Mouse (Mus musculus) hindbrain, postnatal 0 days (tissue): ENCODE data around the gene Itpr1. TPM values are rescaled to one million over a fixed set of nuclear protein-coding genes. Genes with fewer than 3 reads are reported as not detected.

Source experiments
- ATAC-seq: fragments of 200-750 bp; cut with Nextera tagmentation; 2 replicates; pipeline ENCODE4 v1.8.0; 2017; ENCODE audit warnings: mild to moderate bottlenecking, moderate TSS enrichment, moderate library complexity
- DNase-seq: peaks from one replicate; pipeline ENCODE4 v3.0.0-alpha.2; 2015; ENCODE audit warnings: low spot score
- H3K27ac ChIP-seq: fragments of 300-500 bp; sonication (generic); 2 replicates; pipeline ENCODE4 v1.5.1; 2014; ENCODE audit warnings: mild to moderate bottlenecking
- H3K27me3 ChIP-seq: fragments of 300-500 bp; sonication (generic); 2 replicates; pipeline ENCODE4 v1.6.1; 2014; ENCODE audit warnings: low read length, mixed read lengths; ENCODE audit not compliant: insufficient read depth
- H3K36me3 ChIP-seq: fragments of 300-500 bp; sonication (generic); 2 replicates; pipeline ENCODE4 v1.6.1; 2014; ENCODE audit warnings: low read length, mixed read lengths; ENCODE audit not compliant: insufficient read depth
- H3K4me1 ChIP-seq: fragments of 300-500 bp; sonication (generic); 2 replicates; pipeline ENCODE4 v1.6.1; 2014; ENCODE audit warnings: antibody characterized with exemption, low read length, mixed read lengths; ENCODE audit not compliant: insufficient read depth
- H3K4me2 ChIP-seq: fragments of 300-500 bp; sonication (generic); 2 replicates; pipeline ENCODE4 v1.6.1; 2014; ENCODE audit warnings: low read depth, mild to moderate bottlenecking, low read length, moderate library complexity, mixed read lengths
- H3K4me3 ChIP-seq: fragments of 300-500 bp; sonication (generic); 2 replicates; pipeline ENCODE4 v1.5.1; 2014; ENCODE audit warnings: low read length
- H3K9ac ChIP-seq: fragments of 300-500 bp; sonication (generic); replicated peaks from 2 replicates; pipeline ENCODE4 v1.6.1; 2014; ENCODE audit warnings: mild to moderate bottlenecking, low read length, moderate library complexity, mixed read lengths
- H3K9me3 ChIP-seq: fragments of 300-500 bp; sonication (generic); 2 replicates; pipeline ENCODE4 v1.6.1; 2016; ENCODE audit warnings: low read length, mixed read lengths
- CTCF ChIP-seq: IDR thresholded peaks from 2 replicates; pipeline ENCODE4 v1.5.1; 2016; ENCODE audit warnings: antibody characterized with exemption, control low read depth, low read depth
- WGBS: fragments of 180-500 bp; shearing (Covaris S2); extraction: QIAGEN DNeasy Blood & Tissue Kit; methylation state at CpG from one replicate; pipeline ENCODE4 v1.1.7; 2014; 5-methylcytosine and 5-hydroxymethylcytosine counted together
- polyA plus RNA-seq: library from polyadenylated mRNA; unstranded; fragments of >200 nt; fragmentation: Nextera tagmentation; extraction: Ambion mirVana; gene quantifications from 2 replicates; pipeline ENCODE4 v1.2.1, GENCODE M21; 2015
- total RNA-seq: library from RNA; depleted of rRNA; stranded (reverse); fragments of >200 nt; gene quantifications from 2 replicates; pipeline ENCODE4 v1.2.3, GENCODE M21; 2014

Gene Itpr1
- total and polyA plus RNA-seq, 2 experiments from 2014 or later = 7.2 to 47.1 TPM

DNA sequence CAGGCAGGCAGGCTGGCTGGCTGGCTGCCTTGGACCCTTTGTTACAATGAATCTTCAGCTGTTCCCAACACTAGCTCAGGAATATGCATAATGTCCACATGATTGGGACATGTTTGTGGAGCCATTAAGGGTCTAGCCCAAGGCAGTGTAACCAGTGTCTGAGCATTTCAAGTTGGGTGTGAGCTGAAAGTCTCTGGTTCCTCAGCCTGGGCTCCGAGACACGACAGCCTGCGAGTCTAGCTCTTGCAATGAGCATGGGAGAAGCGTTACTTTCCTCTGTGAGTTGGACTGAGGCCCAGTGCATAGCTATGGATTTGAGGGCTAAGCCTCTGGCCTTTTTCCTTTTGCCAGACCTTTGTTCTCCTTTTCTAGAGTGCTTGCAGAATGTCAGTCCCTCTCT lies 35.6 kb downstream of the Itpr1 start:
- TF ChIP-seq CTCF = no peak
- Histone ChIP-seq H3K36me3 (no peaks in the 10 kb centered on the region), H3K4me2 (no peak overlapping the region), H3K4me1 (peaks cover 16% of the 10 kb centered on the region), H3K9me3 (no peaks in the 10 kb centered on the region), H3K27me3 (no peaks in the 10 kb centered on the region), H3K9ac (no peak overlapping the region), H3K27ac (peak overlapping the region; percentile 54; the same call in 1 of the 2 replicates), H3K4me3 (no peak overlapping the region)
- WGBS = 28% methylated on average over 4 of the region's 4 CpGs
- ATAC-seq (no peak), DNase-seq (peak; percentile 38)

DNA sequence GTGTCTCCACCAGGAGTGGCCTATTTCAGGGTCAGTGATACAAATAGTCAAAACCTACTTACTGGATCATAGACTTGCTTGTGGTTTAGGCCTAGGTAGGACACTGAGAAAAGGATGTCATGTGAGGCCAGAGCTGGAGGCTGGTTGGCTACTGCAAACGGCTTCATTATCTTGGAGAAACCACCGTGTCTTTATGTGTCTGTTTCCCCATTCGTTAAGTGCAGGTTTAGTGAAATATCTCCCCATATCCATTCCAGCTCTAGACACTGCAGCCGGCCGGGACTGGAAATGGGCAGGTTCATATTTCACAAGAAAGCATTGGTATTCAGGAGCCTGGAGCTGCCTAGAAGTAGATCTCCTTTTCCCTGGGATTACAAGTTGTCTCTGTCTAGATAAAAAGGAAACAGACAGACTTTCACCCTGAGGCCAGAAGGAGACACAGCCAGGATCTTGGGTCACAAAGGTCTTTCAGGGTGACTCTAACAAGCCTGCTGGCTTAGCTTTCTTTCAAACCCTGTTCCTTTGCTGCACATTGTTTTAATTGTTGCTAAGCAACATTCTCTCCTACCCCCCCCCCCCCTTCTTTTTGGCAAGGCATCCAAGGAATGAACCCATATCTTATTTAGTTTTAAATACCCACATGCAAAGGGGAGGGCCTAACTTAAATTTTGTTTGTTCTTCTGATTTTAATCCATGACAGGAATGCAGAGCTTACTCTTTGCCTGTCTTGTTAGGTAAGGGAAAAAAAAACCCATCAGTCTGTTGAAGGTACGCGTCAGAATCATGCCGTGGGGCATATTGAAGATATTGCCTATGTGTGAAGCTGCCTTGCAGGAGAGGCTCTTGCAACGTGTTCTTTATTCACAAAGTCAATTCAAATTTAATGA lies 36.4 kb downstream of the Itpr1 start:
- no peaks in the 10 kb centered on the region for H3K36me3 ChIP-seq
- H3K9me3 ChIP-seq = no peaks in the 10 kb centered on the region
- WGBS = 26% methylated on average over 9 of the region's 9 CpGs
- no peaks in the 10 kb centered on the region for H3K27me3 ChIP-seq
- no peak for DNase-seq
- H3K4me3 ChIP-seq = no peak overlapping the region
- no peak for TF ChIP-seq CTCF
- H3K4me1 ChIP-seq = peaks cover 16% of the 10 kb centered on the region
- no peak overlapping the region for H3K9ac ChIP-seq
- ATAC-seq = peak; percentile 52
- H3K4me2 ChIP-seq = no peak overlapping the region
- H3K27ac ChIP-seq = peak overlapping the region; percentile 54; the same call in 1 of the 2 replicates

DNA sequence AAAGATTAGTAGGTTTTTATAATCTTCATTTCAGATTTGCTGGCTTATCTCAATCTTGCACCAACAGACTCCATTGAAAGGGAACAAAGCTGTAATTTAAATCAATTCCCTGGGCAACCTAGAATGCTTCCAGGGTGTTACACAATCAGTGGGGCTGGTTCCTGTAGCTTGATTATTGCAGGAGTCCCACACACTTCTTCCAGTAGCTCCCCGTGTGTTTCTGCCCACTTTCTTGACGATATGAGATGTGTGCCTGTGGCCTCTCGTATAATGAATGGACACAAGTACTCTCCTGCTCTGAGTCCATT lies 37.0 kb downstream of the Itpr1 start:
- Histone ChIP-seq H3K4me3 (no peak overlapping the region), H3K27me3 (no peaks in the 10 kb centered on the region), H3K4me1 (peaks cover 16% of the 10 kb centered on the region), H3K9ac (no peak overlapping the region), H3K4me2 (no peak overlapping the region), H3K27ac (no peak overlapping the region), H3K36me3 (no peaks in the 10 kb centered on the region), H3K9me3 (no peaks in the 10 kb centered on the region)
- DNase-seq = no peak
- WGBS = 45% methylated on average over 3 of the region's 3 CpGs
- TF ChIP-seq CTCF = no peak
- ATAC-seq = no peak

DNA sequence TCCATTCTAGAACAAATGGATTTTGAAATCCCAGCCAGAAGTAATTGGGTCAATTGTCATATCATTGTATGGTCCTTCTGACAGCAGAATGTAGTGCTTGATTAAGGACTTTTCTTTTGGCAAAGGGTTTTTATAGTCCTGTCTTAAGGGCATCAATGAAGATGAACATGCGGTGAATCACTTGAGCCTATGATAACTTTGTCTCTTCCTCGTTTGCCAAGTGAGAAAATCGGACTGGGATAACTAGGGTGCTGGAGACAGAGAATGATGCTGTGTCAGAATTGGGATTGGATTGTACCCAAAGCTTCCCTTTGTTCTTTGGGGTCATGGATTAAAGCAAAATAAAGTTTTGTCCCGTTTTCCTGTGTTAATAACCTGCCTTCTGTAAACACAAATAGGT lies 37.5 kb downstream of the Itpr1 start:
- Histone ChIP-seq H3K36me3 (no peaks in the 10 kb centered on the region), H3K27me3 (no peaks in the 10 kb centered on the region), H3K4me1 (peaks cover 16% of the 10 kb centered on the region), H3K4me3 (no peak overlapping the region), H3K9ac (no peak overlapping the region), H3K27ac (no peak overlapping the region), H3K4me2 (no peak overlapping the region), H3K9me3 (no peaks in the 10 kb centered on the region)
- ATAC-seq (no peak), DNase-seq (no peak)
- no peak for TF ChIP-seq CTCF
- 52% methylated on average over 4 of the region's 4 CpGs for WGBS

DNA sequence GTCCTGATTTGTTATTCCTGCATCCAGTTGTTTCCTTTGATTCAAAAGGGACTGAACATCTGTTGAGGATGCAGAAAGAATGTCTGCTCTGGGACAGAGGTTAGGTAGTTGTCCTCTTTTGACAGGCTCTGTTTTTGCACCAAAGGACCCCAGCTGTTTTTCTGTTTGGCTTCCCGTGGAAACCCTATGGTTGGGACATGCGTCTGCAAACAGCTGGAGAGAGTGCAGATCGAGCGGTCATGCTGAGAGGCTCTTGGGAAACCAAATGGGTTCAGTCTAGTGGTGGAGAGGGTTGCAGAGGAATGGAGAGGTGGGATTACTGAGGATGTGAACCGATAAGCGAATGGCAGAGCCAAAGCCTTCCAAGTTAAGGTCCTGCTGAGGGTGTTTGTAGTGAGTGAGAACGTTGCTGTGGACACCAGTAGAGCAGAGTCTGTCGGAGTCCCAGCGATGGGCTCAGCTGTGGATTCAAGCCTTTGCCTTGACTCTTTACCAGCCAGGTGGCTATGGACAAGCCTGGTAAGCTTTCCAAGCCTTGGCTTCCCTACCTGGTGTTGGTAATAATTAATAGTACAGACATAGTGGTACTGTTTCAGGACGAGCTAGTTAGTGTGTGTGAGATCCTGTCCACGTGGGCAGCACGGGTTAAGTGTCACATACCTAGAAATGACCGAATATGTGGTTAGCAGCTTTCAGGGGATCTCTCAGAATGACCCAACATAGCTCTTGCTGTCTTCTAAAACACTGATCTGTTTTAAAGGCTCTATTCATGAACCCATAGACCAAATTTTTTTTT lies 39.9 kb downstream of the Itpr1 start:
- WGBS = 77% methylated on average over 13 of the region's 13 CpGs
- no peaks in the 10 kb centered on the region for H3K36me3 ChIP-seq
- no peak overlapping the region for H3K9ac ChIP-seq
- no peak for TF ChIP-seq CTCF
- no peak overlapping the region for H3K4me2 ChIP-seq
- ATAC-seq = no peak
- H3K27me3 ChIP-seq = no peaks in the 10 kb centered on the region
- no peak overlapping the region for H3K4me3 ChIP-seq
- H3K9me3 ChIP-seq = no peaks in the 10 kb centered on the region
- peaks cover 16% of the 10 kb centered on the region for H3K4me1 ChIP-seq
- H3K27ac ChIP-seq = no peak overlapping the region
- no peak for DNase-seq

DNA sequence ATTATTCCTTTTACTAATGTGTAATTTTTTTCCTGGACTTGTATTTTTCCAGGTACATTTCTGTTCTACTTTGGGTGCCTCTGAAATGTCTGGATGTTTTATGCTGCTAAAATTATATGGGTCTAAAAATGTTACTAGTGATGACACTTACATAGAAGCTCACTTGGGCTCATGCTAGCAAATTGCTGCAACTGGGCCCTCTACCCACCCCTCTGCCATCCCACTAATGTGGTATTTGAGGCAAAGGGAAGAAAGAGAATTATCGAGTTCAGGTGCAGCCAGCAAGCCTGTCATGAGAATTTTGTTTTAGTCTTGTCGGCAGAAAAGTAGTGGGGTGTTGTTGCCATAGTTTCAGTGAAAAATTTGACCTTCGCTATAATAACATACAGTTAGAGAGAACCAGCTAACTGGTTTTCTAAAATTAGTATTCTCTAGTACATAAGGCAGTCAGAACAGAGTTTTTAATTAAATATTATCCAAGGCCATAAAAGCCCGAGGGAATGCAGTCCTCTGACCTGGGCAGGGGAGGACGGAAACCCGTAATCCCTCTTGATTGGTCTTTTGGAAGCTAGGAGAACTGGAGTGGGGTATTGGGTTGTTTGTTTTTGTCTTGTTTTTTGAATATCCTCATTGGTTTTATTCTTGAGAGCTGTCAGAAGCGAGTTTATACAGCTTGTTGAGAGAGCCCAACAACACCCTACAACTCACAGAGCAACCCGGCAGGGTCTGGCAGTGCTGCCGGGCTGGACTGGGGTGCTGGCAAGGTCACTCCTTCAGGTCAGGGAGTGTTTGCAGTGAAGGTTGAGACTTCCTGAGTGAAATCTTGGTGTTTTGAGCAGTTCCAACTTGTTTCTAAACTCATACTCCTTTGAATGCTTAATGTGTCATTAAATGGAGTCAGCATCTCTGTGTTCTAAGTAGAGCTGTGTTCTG lies 41.5 kb downstream of the Itpr1 start:
- no peaks in the 10 kb centered on the region for H3K27me3 ChIP-seq
- DNase-seq (no peak), ATAC-seq (no peak)
- no peaks in the 10 kb centered on the region for H3K36me3 ChIP-seq
- TF ChIP-seq CTCF = no peak
- 64% methylated on average over 9 of the region's 9 CpGs for WGBS
- H3K4me3 ChIP-seq = no peak overlapping the region
- no peak overlapping the region for H3K4me2 ChIP-seq
- no peaks in the 10 kb centered on the region for H3K9me3 ChIP-seq
- no peak overlapping the region for H3K27ac ChIP-seq
- peaks cover 5% of the 10 kb centered on the region; the same call in 1 of the 2 replicates for H3K4me1 ChIP-seq
- H3K9ac ChIP-seq = no peak overlapping the region
